Mouse (Mus musculus): ENCODE measurements around the gene Sirt1. TPM values are rescaled to one million over a fixed set of nuclear protein-coding genes. Genes with fewer than 3 reads are reported as not detected.
"Not testable (repeated sequence)": the region's sequence is repeated elsewhere in the genome, so short reads cannot be mapped to it uniquely, and the experiment has no call there.

The Sirt1 gene
- polyA plus RNA-seq, 1 experiment from 2014 or later, result 8.5 TPM

DNA sequence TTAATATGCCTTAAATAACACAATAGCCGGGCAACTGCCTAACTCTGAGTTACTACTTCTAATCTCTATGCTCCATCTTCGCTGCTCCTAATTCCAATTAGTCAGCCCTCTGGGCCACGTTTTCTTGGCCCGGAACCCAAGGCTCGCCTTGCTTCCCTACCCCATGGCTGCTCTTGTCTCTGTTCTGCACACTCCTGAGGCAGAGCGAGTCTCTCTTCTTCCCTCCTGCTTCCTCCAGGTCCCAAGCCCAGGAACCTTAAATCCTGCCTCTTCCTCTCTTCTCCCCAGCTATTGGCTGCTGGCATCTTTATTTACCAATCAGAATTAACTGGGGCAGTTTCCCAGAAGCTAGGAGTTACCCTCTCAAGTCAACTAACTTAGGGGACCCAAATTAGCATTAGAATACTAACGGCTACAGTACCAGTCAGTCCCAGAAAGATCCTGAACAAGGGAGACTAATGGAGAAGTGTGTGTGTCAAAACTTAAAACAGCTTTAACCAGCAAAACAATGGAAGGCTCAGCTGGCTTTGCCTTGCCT, 15.5 kb downstream of the Sirt1 start:
- H3K4me2 ChIP-seq, result no peak overlapping the region

DNA sequence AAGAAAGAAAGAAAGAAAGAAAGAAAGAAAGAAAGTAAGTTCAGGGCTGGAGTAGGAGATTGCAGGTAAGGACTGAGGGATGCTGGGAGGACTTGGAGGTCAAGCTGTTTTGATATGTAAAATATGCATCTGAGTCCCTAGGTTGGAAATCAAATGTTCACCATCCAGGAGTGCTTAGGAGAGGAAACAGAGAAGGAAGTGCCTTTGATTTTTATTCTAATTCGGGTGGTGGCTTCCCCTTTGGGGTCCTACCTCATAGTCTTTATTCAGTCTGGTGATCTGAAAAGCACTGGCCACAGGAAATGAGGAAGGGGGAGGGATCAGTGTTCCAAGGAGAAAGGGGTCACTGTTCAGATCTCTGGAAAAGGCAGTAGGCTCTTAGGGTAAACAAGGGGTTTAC, 21.0 kb downstream of the Sirt1 start:
- H3K27me3 ChIP-seq (ENCODE audit: insufficient read depth, low read length), result no peaks in the 10 kb centered on the region
- ATAC-seq (ENCODE audit: insufficient read depth), result no peak
- no peaks in the 10 kb centered on the region for H3K9me3 ChIP-seq (ENCODE audit: low read depth, low read length)
- WGBS, result 61% methylated on average over 1 of the region's 1 CpGs
- H3K9ac ChIP-seq, result no peak overlapping the region
- no peak overlapping the region for H3K4me3 ChIP-seq (ENCODE audit: low read depth, low read length)
- no peaks in the 10 kb centered on the region for H3K36me3 ChIP-seq (ENCODE audit: insufficient read depth)
- no peak for TF ChIP-seq CTCF (IDR thresholded peaks at IDR 0.05; ENCODE audit: low read depth)
- DNase-seq, result no peak
- H3K4me2 ChIP-seq, result no peak overlapping the region
- H3K4me1 ChIP-seq (ENCODE audit: insufficient read depth), result no peaks in the 10 kb centered on the region
- no peak overlapping the region for H3K27ac ChIP-seq (ENCODE audit: low read depth)

More for the DNA sequence above, 15.5 kb downstream of the Sirt1 start:
- Histone ChIP-seq H3K36me3 (ENCODE audit: insufficient read depth) (no peaks in the 10 kb centered on the region), H3K9me3 (ENCODE audit: low read depth, low read length) (no peaks in the 10 kb centered on the region), H3K4me1 (ENCODE audit: insufficient read depth) (no peaks in the 10 kb centered on the region), H3K27ac (ENCODE audit: low read depth) (no peak overlapping the region), H3K27me3 (ENCODE audit: insufficient read depth, low read length) (no peaks in the 10 kb centered on the region), H3K9ac (no peak overlapping the region), H3K4me3 (ENCODE audit: low read depth, low read length) (no peak overlapping the region)
- TF ChIP-seq CTCF (IDR thresholded peaks at IDR 0.05; ENCODE audit: low read depth), result no peak
- WGBS, result 60% methylated on average over 7 of the region's 7 CpGs
- ATAC-seq (ENCODE audit: insufficient read depth), result no peak
- DNase-seq, result no peak

- Histone ChIP-seq H3K4me1 (ENCODE audit: insufficient read depth) (no peaks in the 10 kb centered on the region), H3K4me3 (ENCODE audit: low read depth, low read length) (no peak overlapping the region), H3K36me3 (ENCODE audit: insufficient read depth) (no peaks in the 10 kb centered on the region), H3K9ac (no peak overlapping the region), H3K4me2 (no peak overlapping the region), H3K9me3 (ENCODE audit: low read depth, low read length) (no peaks in the 10 kb centered on the region), H3K27me3 (ENCODE audit: insufficient read depth, low read length) (no peaks in the 10 kb centered on the region), H3K27ac (ENCODE audit: low read depth) (no peak overlapping the region)
- 81% methylated on average over 5 of the region's 5 CpGs for WGBS
- DNase-seq, result no peak
- no peak for TF ChIP-seq CTCF (IDR thresholded peaks at IDR 0.05; ENCODE audit: low read depth)
- no peak for ATAC-seq (ENCODE audit: insufficient read depth)
These were observed 29.4 kb downstream of the Sirt1 start for GRCm38 (mm10) chr10:63352111-63352510.

- H3K4me3 ChIP-seq (ENCODE audit: low read depth, low read length); H3K4me1 ChIP-seq (ENCODE audit: insufficient read depth); ATAC-seq (ENCODE audit: insufficient read depth); H3K9me3 ChIP-seq (ENCODE audit: low read depth, low read length); H3K4me2 ChIP-seq; DNase-seq; H3K27ac ChIP-seq (ENCODE audit: low read depth); H3K36me3 ChIP-seq (ENCODE audit: insufficient read depth); H3K9ac ChIP-seq; H3K27me3 ChIP-seq (ENCODE audit: insufficient read depth, low read length): not testable (repeated sequence)
- 81% methylated on average over 7 of the region's 7 CpGs for WGBS
These were observed 30.4 kb downstream of the Sirt1 start for GRCm38 (mm10) chr10:63351099-63351498.

DNA sequence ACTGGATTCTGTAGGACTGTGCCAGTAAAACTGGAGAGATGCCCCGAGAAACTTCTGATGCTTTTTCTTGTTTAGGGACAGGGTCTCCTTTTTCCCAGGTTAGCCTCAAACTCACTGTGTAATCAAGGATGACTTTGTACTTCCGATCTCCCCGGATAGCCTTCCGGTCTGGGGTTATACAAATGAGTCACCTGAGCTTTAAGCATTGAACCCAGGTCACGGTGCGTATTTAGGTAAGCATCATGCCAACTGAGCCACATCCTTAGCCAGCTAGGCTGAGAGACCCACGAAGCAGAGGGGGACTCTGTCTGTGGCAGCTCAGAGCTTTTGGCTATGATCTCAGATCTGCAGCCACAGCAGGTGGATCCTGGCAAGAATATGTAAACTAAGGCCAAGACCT, 30.8 kb downstream of the Sirt1 start:
- Histone ChIP-seq H3K27ac (ENCODE audit: low read depth) (no peak overlapping the region), H3K36me3 (ENCODE audit: insufficient read depth) (no peaks in the 10 kb centered on the region), H3K4me1 (ENCODE audit: insufficient read depth) (no peaks in the 10 kb centered on the region), H3K9me3 (ENCODE audit: low read depth, low read length) (no peaks in the 10 kb centered on the region), H3K4me3 (ENCODE audit: low read depth, low read length) (no peak overlapping the region), H3K27me3 (ENCODE audit: insufficient read depth, low read length) (no peaks in the 10 kb centered on the region), H3K9ac (no peak overlapping the region), H3K4me2 (no peak overlapping the region)
- WGBS, result 86% methylated on average over 7 of the region's 7 CpGs
- no peak for ATAC-seq (ENCODE audit: insufficient read depth)
- DNase-seq, result no peak
- TF ChIP-seq CTCF (IDR thresholded peaks at IDR 0.05; ENCODE audit: low read depth), result no peak

GRCm38 (mm10) chr10:63348291-63348690, 33.2 kb downstream of the Sirt1 start:
- DNase-seq (no peak), ATAC-seq (ENCODE audit: insufficient read depth) (no peak)
- 63% methylated on average over 3 of the region's 3 CpGs for WGBS
- no peak overlapping the region for H3K9ac ChIP-seq
- H3K27me3 ChIP-seq (ENCODE audit: insufficient read depth, low read length), result no peaks in the 10 kb centered on the region
- H3K4me3 ChIP-seq (ENCODE audit: low read depth, low read length), result no peak overlapping the region
- no peaks in the 10 kb centered on the region for H3K9me3 ChIP-seq (ENCODE audit: low read depth, low read length)
- H3K27ac ChIP-seq (ENCODE audit: low read depth), result no peak overlapping the region
- no peaks in the 10 kb centered on the region for H3K4me1 ChIP-seq (ENCODE audit: insufficient read depth)
- TF ChIP-seq CTCF (IDR thresholded peaks at IDR 0.05; ENCODE audit: low read depth), result no peak
- H3K4me2 ChIP-seq, result no peak overlapping the region
- H3K36me3 ChIP-seq (ENCODE audit: insufficient read depth), result no peaks in the 10 kb centered on the region

- H3K4me1 ChIP-seq (ENCODE audit: insufficient read depth), result no peaks in the 10 kb centered on the region
- WGBS, result 92% methylated on average over 3 of the region's 3 CpGs
- no peak overlapping the region for H3K9ac ChIP-seq
- no peak overlapping the region for H3K4me3 ChIP-seq (ENCODE audit: low read depth, low read length)
- no peaks in the 10 kb centered on the region for H3K27me3 ChIP-seq (ENCODE audit: insufficient read depth, low read length)
- no peak overlapping the region for H3K4me2 ChIP-seq
- H3K9me3 ChIP-seq (ENCODE audit: low read depth, low read length), result no peaks in the 10 kb centered on the region
- no peak for TF ChIP-seq CTCF (IDR thresholded peaks at IDR 0.05; ENCODE audit: low read depth)
- no peak for ATAC-seq (ENCODE audit: insufficient read depth)
- DNase-seq, result no peak
- no peaks in the 10 kb centered on the region for H3K36me3 ChIP-seq (ENCODE audit: insufficient read depth)
- H3K27ac ChIP-seq (ENCODE audit: low read depth), result no peak overlapping the region
These were observed 36.8 kb downstream of the Sirt1 start for GRCm38 (mm10) chr10:63344751-63345150.

DNA sequence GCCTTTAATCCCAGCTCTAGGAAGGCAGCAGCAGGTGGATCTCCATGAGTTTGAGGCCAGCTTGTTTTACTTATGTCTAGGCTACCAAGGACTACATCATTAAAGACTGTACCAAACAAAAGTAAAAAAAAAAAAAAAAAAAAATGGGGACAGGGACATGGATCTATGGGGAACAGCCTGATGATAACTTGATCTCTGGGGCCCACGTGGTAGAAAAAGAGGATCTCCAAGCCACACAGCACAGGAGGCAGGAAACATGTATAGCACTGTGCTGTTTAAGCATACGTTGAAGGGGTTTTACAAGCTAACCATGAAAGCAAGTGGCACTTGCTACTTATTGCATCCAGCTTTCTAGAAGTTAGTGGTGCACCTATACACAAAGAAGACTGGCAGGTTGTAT, 40.2 kb downstream of the Sirt1 start:
- Histone ChIP-seq H3K9me3 (ENCODE audit: low read depth, low read length) (no peaks in the 10 kb centered on the region), H3K27me3 (ENCODE audit: insufficient read depth, low read length) (no peaks in the 10 kb centered on the region), H3K27ac (ENCODE audit: low read depth) (no peak overlapping the region), H3K4me1 (ENCODE audit: insufficient read depth) (peaks cover 15% of the 10 kb centered on the region; the same call in 1 of the 2 replicates), H3K4me3 (ENCODE audit: low read depth, low read length) (no peak overlapping the region), H3K4me2 (no peak overlapping the region), H3K36me3 (ENCODE audit: insufficient read depth) (no peaks in the 10 kb centered on the region), H3K9ac (no peak overlapping the region)
- TF ChIP-seq CTCF (IDR thresholded peaks at IDR 0.05; ENCODE audit: low read depth), result no peak
- WGBS, result 76% methylated on average over 2 of the region's 2 CpGs
- ATAC-seq (ENCODE audit: insufficient read depth) (no peak), DNase-seq (no peak)
